Mouse (Mus musculus) liver, adult 2 months (tissue): Measurements from ENCODE around the gene Eml1.

Experiments used
- CTCF ChIP-seq: fragments of 200-500 bp; IDR thresholded peaks from 2 replicates; pipeline ENCODE4 v1.5.1; 2011; ENCODE audit warnings: low read depth, low read length, control low read depth
- POLR2A ChIP-seq: fragments of 200-500 bp; IDR thresholded peaks from 2 replicates; pipeline ENCODE4 v1.6.1; 2011; ENCODE audit warnings: low read length, control low read depth; ENCODE audit not compliant: insufficient read depth; ENCODE audit errors: extremely low read depth

- TF ChIP-seq CTCF (no peak), POLR2A (no peak)
These were observed 16.5 kb upstream of the Eml1 start for GRCm38 (mm10) chr12:108354284-108354683.
